8 mouse cellular contexts compared by ENCODE assay signal in the genomic region with DNA sequence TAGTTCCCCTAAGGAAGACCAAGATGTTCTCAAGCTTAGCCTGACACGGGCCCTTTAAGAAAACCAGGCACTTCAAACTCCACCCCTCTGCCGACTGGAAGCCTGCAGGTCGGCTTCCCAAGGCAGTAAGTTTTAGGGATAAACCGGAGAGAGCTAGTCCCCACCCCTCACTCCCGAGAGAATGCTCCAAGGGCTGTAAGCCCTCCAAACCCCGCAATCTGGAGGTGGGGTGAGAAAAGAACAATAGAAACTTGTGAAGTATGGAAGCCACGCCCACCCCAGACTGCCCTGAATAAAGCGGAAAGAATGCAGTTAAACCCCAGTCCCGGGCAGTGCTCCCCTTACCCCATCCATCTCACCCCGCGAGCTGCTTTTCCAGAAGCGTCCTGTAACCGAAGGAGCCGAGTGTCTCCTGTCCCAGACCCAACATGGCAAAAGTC. TPM values are rescaled to one million over a fixed set of nuclear protein-coding genes. Genes with fewer than 3 reads are reported as not detected.
DNase-seq lines count a peak whose midpoint lies in the region; ATAC-seq lines count a peak whose summit lies in the region.

No protein-coding gene starts in this region.

- no peaks in the 10 kb centered on the region for H3K27me3 ChIP-seq in heart, embryonic 13.5 days (replicated peaks)
- H3K27me3 ChIP-seq in kidney, embryonic 16.5 days (ENCODE audit: insufficient read depth, low read length) = no peaks in the 10 kb centered on the region

- peak overlapping the region; percentile 82 for H3K9ac ChIP-seq in heart, embryonic 13.5 days
- H3K9ac ChIP-seq in kidney, embryonic 16.5 days (replicated peaks; ENCODE audit: low read length) = peak overlapping the region; percentile 62

- H3K36me3 ChIP-seq in heart, embryonic 13.5 days = no peaks in the 10 kb centered on the region; the same call in 1 of the 2 replicates
- H3K36me3 ChIP-seq in kidney, embryonic 16.5 days (ENCODE audit: insufficient read depth, low read length) = no peaks in the 10 kb centered on the region

- H3K4me2 ChIP-seq in heart, embryonic 13.5 days = peak overlapping the region; percentile 81
- peak overlapping the region; percentile 87 for H3K4me2 ChIP-seq in kidney, embryonic 16.5 days (replicated peaks; ENCODE audit: low read depth, low read length)

- peak overlapping the region; percentile 94 for H3K4me3 ChIP-seq in heart, embryonic 13.5 days
- H3K4me3 ChIP-seq in kidney, embryonic 16.5 days (ENCODE audit: low read length) = peak overlapping the region; percentile 93

- peak; percentile 44 for ATAC-seq in CD4-positive, CD25-positive, alpha-beta regulatory T cell, adult 4 months
- ATAC-seq in activated CD4-positive, CD25-positive, alpha-beta regulatory T cell, adult 4 months = peak; percentile 29
- peak; percentile 51 for ATAC-seq in erythroblast, adult 5-6 weeks (replicated peaks; ENCODE audit: low FRiP score, poor library complexity, severe bottlenecking)
- no peak for ATAC-seq in heart, embryonic 13.5 days (ENCODE audit: extremely low read depth, insufficient number of reproducible peaks, low FRiP score, low TSS enrichment)
- ATAC-seq in kidney, embryonic 16.5 days (ENCODE audit: low FRiP score, low TSS enrichment) = peak; percentile 50

- WGBS in heart, embryonic 13.5 days = under 1% methylated on average over 14 of the region's 14 CpGs
- WGBS in kidney, embryonic 16.5 days = 0% methylated on average over 14 of the region's 14 CpGs

- H3K4me1 ChIP-seq in heart, embryonic 13.5 days = peaks cover 45% of the 10 kb centered on the region
- H3K4me1 ChIP-seq in kidney, embryonic 16.5 days (ENCODE audit: insufficient read depth, low read length) = peaks cover 31% of the 10 kb centered on the region

- peak; percentile 59 for DNase-seq in lung, postnatal 25 days (ENCODE audit: low spot score)
- DNase-seq in retina, embryonic 14.5 days (ENCODE audit: low spot score) = peak; percentile 65
- DNase-seq in yolk sac, embryonic 10.5 days (ENCODE audit: low spot score) = peak; percentile 75

- H3K27ac ChIP-seq in heart, embryonic 13.5 days (replicated peaks) = peak overlapping the region; percentile 93
- H3K27ac ChIP-seq in kidney, embryonic 16.5 days (ENCODE audit: low read length) = peak overlapping the region; percentile 92

- no peaks in the 10 kb centered on the region for H3K9me3 ChIP-seq in heart, embryonic 13.5 days
- no peaks in the 10 kb centered on the region for H3K9me3 ChIP-seq in kidney, embryonic 16.5 days (ENCODE audit: low read length)

RNA-seq across cellular contexts. Expression of a gene that starts 1.9 kb away (rescaled TPM):
- polyA plus RNA-seq in CD4-positive, CD25-positive, alpha-beta regulatory T cell, adult 4 months (2017; shearing (Covaris generic)) = 10 to 100 TPM; 28.7 to 30.9 TPM
- 10 to 100 TPM; 26.0 to 27.6 TPM for polyA plus RNA-seq in activated CD4-positive, CD25-positive, alpha-beta regulatory T cell, adult 4 months (2017; shearing (Covaris generic))
- total RNA-seq in erythroblast, adult 5-6 weeks (2015; ENCODE audit: low replicate concordance) = 16.5 and 19.6 TPM in 2 replicates
- total RNA-seq in erythroblast, adult 5-6 weeks (2017; ENCODE audit: low replicate concordance) = 18.6 and 35.5 TPM in 2 replicates
- polyA plus RNA-seq in heart, embryonic 13.5 days (2015; fragmentation: Nextera tagmentation; extraction: Ambion mirVana) = 12.5 and 12.9 TPM in 2 replicates
- polyA plus RNA-seq in kidney, embryonic 16.5 days (2015; fragmentation: Nextera tagmentation; extraction: Ambion mirVana) = 18.3 and 22.4 TPM in 2 replicates
